Mouse (Mus musculus) small intestine, adult 2 months (tissue): ENCODE measurements around the gene Fam213a.

ENCODE experiments used
- CTCF ChIP-seq: fragments of 200-500 bp; IDR thresholded peaks from 2 replicates; pipeline ENCODE4 v1.5.1; 2012; ENCODE audit warnings: low read depth, mild to moderate bottlenecking, control low read depth, inconsistent platforms, low read length, moderate library complexity, mixed read lengths; ENCODE audit not compliant: insufficient replicate concordance, insufficient read length; ENCODE audit errors: extremely low read depth
- POLR2A ChIP-seq: fragments of 200-500 bp; IDR thresholded peaks from 2 replicates; pipeline ENCODE4 v1.6.1; 2012; ENCODE audit warnings: low read depth, mild to moderate bottlenecking, control low read depth, inconsistent platforms, low read length, moderate library complexity

DNA sequence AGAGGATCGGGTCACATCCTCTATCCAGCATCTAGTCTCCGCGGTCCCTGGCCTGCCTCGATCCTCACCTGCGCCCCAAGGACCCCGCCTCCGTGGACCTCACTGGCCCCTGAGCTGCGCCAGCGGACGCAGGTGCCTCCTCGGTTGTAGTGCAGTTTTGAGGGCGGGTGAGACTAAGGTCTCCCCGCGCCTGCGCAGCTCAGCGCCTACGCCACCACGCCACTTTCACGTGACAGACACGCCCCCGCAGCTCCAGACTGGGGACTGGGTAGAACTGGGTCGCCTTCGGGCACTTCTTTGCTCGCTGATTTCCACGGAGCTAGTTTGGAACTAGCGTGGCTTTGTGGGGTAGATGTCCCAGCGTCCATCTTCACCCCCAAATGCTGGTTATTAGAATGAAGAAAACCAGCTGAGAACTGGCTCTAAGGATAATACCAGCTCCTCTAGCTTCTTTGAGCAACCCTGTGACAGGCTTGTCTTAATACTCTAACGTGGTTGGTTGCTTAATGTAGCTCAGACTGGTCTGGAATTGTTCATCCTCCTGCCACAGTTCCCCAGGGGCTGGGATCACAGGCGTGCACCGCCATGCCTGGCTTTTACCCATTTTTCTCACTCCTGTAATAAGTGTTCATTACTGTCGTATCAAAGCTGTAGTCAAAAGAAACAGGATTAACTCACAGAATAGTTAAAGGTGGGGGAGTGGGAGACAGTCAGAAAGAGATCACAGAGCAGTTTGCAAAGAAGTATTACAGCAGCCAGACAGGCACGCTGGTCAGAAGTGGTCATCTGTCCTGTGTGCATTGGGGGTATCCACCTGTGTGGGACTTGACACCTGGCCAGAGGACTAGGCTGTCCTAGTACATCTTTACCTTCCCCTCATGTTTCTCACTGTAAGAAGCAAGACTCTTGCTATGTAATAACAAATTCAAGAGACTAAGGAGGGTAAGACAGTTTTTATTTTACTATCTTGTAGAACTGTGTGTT lies at the start of gene Fam213a:
- TF ChIP-seq CTCF, result no peak
- TF ChIP-seq POLR2A, result peak; percentile 83; the same call in 1 of the 2 replicates
